Mouse (Mus musculus) adrenal gland, postnatal 14 days (tissue): ENCODE results near the gene Mcat. TPM values are rescaled to one million over a fixed set of nuclear protein-coding genes. Genes with fewer than 3 reads are reported as not detected.
"Not testable (repeated sequence)": the region's sequence is repeated elsewhere in the genome, so short reads cannot be mapped to it uniquely, and the experiment has no call there.

ENCODE experiments used
- DNase-seq: peaks from one replicate; pipeline ENCODE4 v3.0.0; 2021; ENCODE audit warnings: mixed read lengths
- microRNA-seq, 2 experiments: library from miRNA; unstranded; fragments of <30 nt; microRNA quantifications; one replicate each; pipeline ENCODE4 v1.2.0; 2021
- total RNA-seq: library from RNA; stranded (reverse); gene quantifications from 2 replicates; pipeline ENCODE4 v1.2.3, GENCODE M21; 2021

The Mcat gene
- total RNA-seq, 1 experiment from 2014 or later = 34.6 TPM

GRCm38 (mm10) chr15:83509950-83510804, 53.4 kb downstream of the Mcat start:
- no peak for DNase-seq

GRCm38 (mm10) chr15:83501483-83501882, 62.1 kb downstream of the Mcat start:
- DNase-seq = not testable (repeated sequence)

GRCm38 (mm10) chr15:83500352-83500751, 63.2 kb downstream of the Mcat start:
- DNase-seq = peak; percentile 44

GRCm38 (mm10) chr15:83499211-83499755, 64.3 kb downstream of the Mcat start:
- no peak for DNase-seq

- no peak for DNase-seq
Observed at GRCm38 (mm10) chr15:83497299-83497698, 66.3 kb downstream of the Mcat start.

Small RNA genes within 50 kb of the gene (microRNA-seq; reads per million reads assigned to microRNA genes)
- 0 reads per million in 2 experiments for gene Gm24575

Other genes with a start within 250 kb of the Mcat start
- 19.9 and 25.2 TPM in 2 replicates for gene Arfgap3, start 213.5 kb downstream of the Mcat start, total RNA-seq
- 74.1 and 84.3 TPM in 2 replicates for gene Pacsin2, start 99.2 kb downstream of the Mcat start, total RNA-seq
- gene Ttll1, start 52.9 kb downstream of the Mcat start, total RNA-seq = 6.6 and 7.1 TPM in 2 replicates
- 7.1 and 8.4 TPM in 2 replicates for gene Bik, start 36.9 kb downstream of the Mcat start, total RNA-seq
- gene Tspo, start 195 bp downstream of the Mcat start, total RNA-seq = 344 and 362 TPM in 2 replicates
- gene Ttll12, start 31.4 kb upstream of the Mcat start, total RNA-seq = 22.3 and 22.6 TPM in 2 replicates
- 5.9 and 6.6 TPM in 2 replicates for gene Scube1, start 161.2 kb upstream of the Mcat start, total RNA-seq
- not detected in 2 replicates for gene Mpped1, start 215.7 kb upstream of the Mcat start, total RNA-seq